Mouse (Mus musculus): ENCODE results near the gene Rptor. TPM values are rescaled to one million over a fixed set of nuclear protein-coding genes. Genes with fewer than 3 reads are reported as not detected.

Rptor gene
- polyA plus RNA-seq, 1 experiment from 2014 or later, result 3.9 TPM

DNA sequence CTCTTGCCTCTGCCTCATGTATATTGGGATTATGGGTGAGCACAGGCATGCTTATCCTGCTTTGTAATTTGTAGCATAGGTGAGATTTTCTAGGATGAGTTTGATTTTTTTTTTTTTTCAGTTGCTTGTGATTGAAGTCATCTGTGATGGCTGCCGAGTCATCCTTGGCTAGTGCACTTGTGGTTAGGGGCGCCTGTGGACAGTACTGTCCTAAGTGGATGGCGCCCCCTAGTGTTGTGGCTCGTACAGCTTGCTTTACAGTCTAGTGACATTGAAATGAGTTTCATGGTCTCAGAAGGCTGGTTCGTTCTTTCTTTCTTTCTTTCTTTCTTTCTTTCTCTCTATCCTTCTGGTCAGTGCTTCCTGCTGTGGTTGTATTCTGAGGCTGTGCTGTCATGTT lies 16.1 kb downstream of the Rptor start:
- no peak overlapping the region for H3K4me2 ChIP-seq (ENCODE audit: low read depth, low read length)
- WGBS (ENCODE audit: insufficient replicate concordance), result 22% methylated on average over 5 of the region's 5 CpGs
- ATAC-seq (ENCODE audit: low read depth), result no peak
- no peaks in the 10 kb centered on the region for H3K9me3 ChIP-seq (replicated peaks; ENCODE audit: control insufficient read depth, low read length)
- H3K36me3 ChIP-seq (ENCODE audit: control insufficient read depth, insufficient read depth), result no peaks in the 10 kb centered on the region
- H3K27ac ChIP-seq (ENCODE audit: low read length), result no peak overlapping the region
- peaks cover 7% of the 10 kb centered on the region for H3K4me1 ChIP-seq (ENCODE audit: control insufficient read depth, low read depth, low read length)
- no peak overlapping the region for H3K4me3 ChIP-seq (ENCODE audit: low read depth, low read length)
- H3K27me3 ChIP-seq (ENCODE audit: control insufficient read depth, insufficient read depth, low read depth, low read length), result no peaks in the 10 kb centered on the region
- no peak overlapping the region for H3K9ac ChIP-seq (ENCODE audit: low read depth, low read length)

DNA sequence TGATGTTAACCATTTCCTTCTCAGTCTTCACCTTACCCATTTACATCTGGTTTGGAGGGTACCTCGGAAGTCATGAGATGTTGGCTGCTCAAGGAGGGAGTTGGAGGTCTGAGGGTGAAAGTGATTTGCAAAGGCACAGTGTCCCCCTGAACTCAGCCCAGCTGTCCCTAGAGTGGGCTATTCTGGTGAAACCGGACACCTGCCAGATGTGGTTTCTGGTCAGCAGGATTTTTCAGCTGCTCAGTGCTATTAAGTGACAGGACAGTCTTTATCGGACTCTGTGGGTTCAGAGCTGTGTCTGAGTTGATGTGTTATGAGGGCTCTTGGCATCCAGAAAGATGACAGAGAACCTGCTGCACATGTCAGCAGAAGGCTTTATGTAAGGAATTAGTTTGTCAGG lies 18.6 kb downstream of the Rptor start:
- ATAC-seq (ENCODE audit: low read depth), result no peak
- peaks cover 10% of the 10 kb centered on the region for H3K4me1 ChIP-seq (ENCODE audit: control insufficient read depth, low read depth, low read length)
- H3K4me3 ChIP-seq (ENCODE audit: low read depth, low read length), result no peak overlapping the region
- no peak overlapping the region for H3K4me2 ChIP-seq (ENCODE audit: low read depth, low read length)
- no peak overlapping the region for H3K27ac ChIP-seq (ENCODE audit: low read length)
- no peaks in the 10 kb centered on the region for H3K36me3 ChIP-seq (ENCODE audit: control insufficient read depth, insufficient read depth)
- no peaks in the 10 kb centered on the region for H3K9me3 ChIP-seq (replicated peaks; ENCODE audit: control insufficient read depth, low read length)
- H3K27me3 ChIP-seq (ENCODE audit: control insufficient read depth, insufficient read depth, low read depth, low read length), result no peaks in the 10 kb centered on the region
- WGBS (ENCODE audit: insufficient replicate concordance), result 61% methylated on average over 3 of the region's 3 CpGs
- no peak overlapping the region for H3K9ac ChIP-seq (ENCODE audit: low read depth, low read length)

GRCm38 (mm10) chr11:119623800-119624199 lies 21.1 kb downstream of the Rptor start:
- Histone ChIP-seq H3K4me1 (ENCODE audit: control insufficient read depth, low read depth, low read length) (peaks cover 10% of the 10 kb centered on the region), H3K4me2 (ENCODE audit: low read depth, low read length) (no peak overlapping the region), H3K4me3 (ENCODE audit: low read depth, low read length) (no peak overlapping the region), H3K36me3 (ENCODE audit: control insufficient read depth, insufficient read depth) (no peaks in the 10 kb centered on the region), H3K27me3 (ENCODE audit: control insufficient read depth, insufficient read depth, low read depth, low read length) (no peaks in the 10 kb centered on the region), H3K9ac (ENCODE audit: low read depth, low read length) (no peak overlapping the region), H3K9me3 (replicated peaks; ENCODE audit: control insufficient read depth, low read length) (no peaks in the 10 kb centered on the region), H3K27ac (ENCODE audit: low read length) (no peak overlapping the region)
- ATAC-seq (ENCODE audit: low read depth), result no peak
- 35% methylated on average over 8 of the region's 8 CpGs for WGBS (ENCODE audit: insufficient replicate concordance)

DNA sequence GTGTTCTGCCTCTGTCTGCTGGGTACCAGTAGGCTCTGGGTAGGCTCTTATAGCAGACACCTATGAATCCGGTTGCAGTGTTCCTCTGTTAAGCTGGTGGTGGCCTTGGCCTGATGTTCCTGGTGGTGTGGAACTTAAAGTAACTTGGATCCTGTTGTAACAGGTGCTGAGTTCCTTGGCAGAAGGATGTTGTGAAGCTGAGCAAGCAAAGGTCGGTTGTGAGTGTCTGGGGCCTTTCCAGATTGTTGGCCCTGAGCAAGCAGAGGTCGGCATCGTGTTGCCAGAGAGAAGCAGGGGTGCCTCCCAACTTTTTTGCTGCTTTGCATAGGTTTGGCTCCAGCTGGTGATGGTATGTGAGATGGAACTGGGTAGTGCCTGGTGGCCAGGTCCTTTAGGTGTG lies 21.7 kb downstream of the Rptor start:
- WGBS (ENCODE audit: insufficient replicate concordance), result 64% methylated on average over 4 of the region's 4 CpGs

GRCm38 (mm10) chr11:119624955-119625354 lies 22.2 kb downstream of the Rptor start:
- H3K27ac ChIP-seq (ENCODE audit: low read length), result no peak overlapping the region
- no peaks in the 10 kb centered on the region for H3K27me3 ChIP-seq (ENCODE audit: control insufficient read depth, insufficient read depth, low read depth, low read length)
- no peaks in the 10 kb centered on the region for H3K9me3 ChIP-seq (replicated peaks; ENCODE audit: control insufficient read depth, low read length)
- no peak overlapping the region for H3K4me2 ChIP-seq (ENCODE audit: low read depth, low read length)
- H3K4me3 ChIP-seq (ENCODE audit: low read depth, low read length), result no peak overlapping the region
- 56% methylated on average over 3 of the region's 3 CpGs for WGBS (ENCODE audit: insufficient replicate concordance)
- no peak for ATAC-seq (ENCODE audit: low read depth)
- H3K4me1 ChIP-seq (ENCODE audit: control insufficient read depth, low read depth, low read length), result peaks cover 10% of the 10 kb centered on the region
- no peaks in the 10 kb centered on the region for H3K36me3 ChIP-seq (ENCODE audit: control insufficient read depth, insufficient read depth)
- no peak overlapping the region for H3K9ac ChIP-seq (ENCODE audit: low read depth, low read length)

More for the DNA sequence above, 21.7 kb downstream of the Rptor start:
- Histone ChIP-seq H3K4me1 (ENCODE audit: control insufficient read depth, low read depth, low read length) (peaks cover 10% of the 10 kb centered on the region), H3K27me3 (ENCODE audit: control insufficient read depth, insufficient read depth, low read depth, low read length) (no peaks in the 10 kb centered on the region), H3K4me2 (ENCODE audit: low read depth, low read length) (no peak overlapping the region), H3K9me3 (replicated peaks; ENCODE audit: control insufficient read depth, low read length) (no peaks in the 10 kb centered on the region), H3K36me3 (ENCODE audit: control insufficient read depth, insufficient read depth) (no peaks in the 10 kb centered on the region), H3K4me3 (ENCODE audit: low read depth, low read length) (no peak overlapping the region), H3K27ac (ENCODE audit: low read length) (no peak overlapping the region), H3K9ac (ENCODE audit: low read depth, low read length) (no peak overlapping the region)
- no peak for ATAC-seq (ENCODE audit: low read depth)

DNA sequence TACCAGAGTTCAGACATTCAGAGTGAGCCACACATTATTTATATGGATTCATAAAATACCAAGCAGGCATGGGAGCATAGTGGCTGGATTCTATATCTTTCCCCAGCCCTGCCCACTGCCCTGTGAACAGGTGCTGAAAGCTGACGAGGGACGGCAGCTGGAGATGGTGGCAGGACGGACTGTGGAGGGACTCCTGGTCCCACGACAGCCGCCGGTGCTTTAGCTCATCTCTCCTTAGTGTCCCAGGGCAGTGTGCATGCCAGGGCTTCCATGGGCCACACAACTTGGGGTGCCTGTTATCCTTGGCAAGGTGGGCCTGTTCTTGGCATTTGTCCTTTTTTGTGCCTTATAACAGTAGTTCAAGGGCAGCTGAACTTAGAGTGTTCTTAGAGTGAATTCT lies 22.8 kb downstream of the Rptor start:
- no peak for ATAC-seq (ENCODE audit: low read depth)
- 81% methylated on average over 6 of the region's 6 CpGs for WGBS (ENCODE audit: insufficient replicate concordance)
- no peaks in the 10 kb centered on the region for H3K36me3 ChIP-seq (ENCODE audit: control insufficient read depth, insufficient read depth)
- H3K4me3 ChIP-seq (ENCODE audit: low read depth, low read length), result no peak overlapping the region
- no peaks in the 10 kb centered on the region for H3K9me3 ChIP-seq (replicated peaks; ENCODE audit: control insufficient read depth, low read length)
- no peak overlapping the region for H3K4me2 ChIP-seq (ENCODE audit: low read depth, low read length)
- peaks cover 10% of the 10 kb centered on the region for H3K4me1 ChIP-seq (ENCODE audit: control insufficient read depth, low read depth, low read length)
- no peak overlapping the region for H3K9ac ChIP-seq (ENCODE audit: low read depth, low read length)
- H3K27me3 ChIP-seq (ENCODE audit: control insufficient read depth, insufficient read depth, low read depth, low read length), result no peaks in the 10 kb centered on the region
- H3K27ac ChIP-seq (ENCODE audit: low read length), result no peak overlapping the region

DNA sequence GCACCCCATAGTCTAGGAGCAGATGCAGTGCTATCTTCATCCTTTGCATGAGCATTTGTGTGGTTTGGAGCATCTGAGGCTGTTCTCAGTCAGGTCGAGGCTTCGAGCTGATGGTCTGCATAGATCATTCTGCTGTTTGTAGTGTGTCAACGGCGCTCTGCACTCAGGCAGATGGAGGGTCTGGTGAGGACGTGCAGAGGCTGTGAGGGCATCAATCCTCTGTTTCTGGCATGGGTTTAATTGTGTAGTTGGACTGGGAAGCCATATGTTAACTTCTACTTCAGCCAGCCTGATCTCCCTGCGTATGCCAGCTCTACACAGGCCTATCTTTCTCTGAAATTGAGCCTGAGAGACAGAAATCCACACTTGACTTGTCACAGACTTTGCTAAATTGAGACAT lies 23.2 kb downstream of the Rptor start:
- Histone ChIP-seq H3K27ac (ENCODE audit: low read length) (no peak overlapping the region), H3K9ac (ENCODE audit: low read depth, low read length) (no peak overlapping the region), H3K27me3 (ENCODE audit: control insufficient read depth, insufficient read depth, low read depth, low read length) (no peaks in the 10 kb centered on the region), H3K4me3 (ENCODE audit: low read depth, low read length) (no peak overlapping the region), H3K4me2 (ENCODE audit: low read depth, low read length) (no peak overlapping the region), H3K4me1 (ENCODE audit: control insufficient read depth, low read depth, low read length) (peaks cover 10% of the 10 kb centered on the region), H3K9me3 (replicated peaks; ENCODE audit: control insufficient read depth, low read length) (no peaks in the 10 kb centered on the region), H3K36me3 (ENCODE audit: control insufficient read depth, insufficient read depth) (no peaks in the 10 kb centered on the region)
- WGBS (ENCODE audit: insufficient replicate concordance), result 73% methylated on average over 6 of the region's 6 CpGs
- no peak for ATAC-seq (ENCODE audit: low read depth)

GRCm38 (mm10) chr11:119627243-119627642 lies 24.5 kb downstream of the Rptor start:
- H3K9ac ChIP-seq (ENCODE audit: low read depth, low read length), result no peak overlapping the region
- no peaks in the 10 kb centered on the region for H3K36me3 ChIP-seq (ENCODE audit: control insufficient read depth, insufficient read depth)
- no peaks in the 10 kb centered on the region for H3K9me3 ChIP-seq (replicated peaks; ENCODE audit: control insufficient read depth, low read length)
- H3K4me3 ChIP-seq (ENCODE audit: low read depth, low read length), result no peak overlapping the region
- no peak overlapping the region for H3K27ac ChIP-seq (ENCODE audit: low read length)
- H3K4me1 ChIP-seq (ENCODE audit: control insufficient read depth, low read depth, low read length), result peaks cover 13% of the 10 kb centered on the region
- H3K4me2 ChIP-seq (ENCODE audit: low read depth, low read length), result no peak overlapping the region
- ATAC-seq (ENCODE audit: low read depth), result no peak
- H3K27me3 ChIP-seq (ENCODE audit: control insufficient read depth, insufficient read depth, low read depth, low read length), result no peaks in the 10 kb centered on the region
- 50% methylated on average over 3 of the region's 3 CpGs for WGBS (ENCODE audit: insufficient replicate concordance)

GRCm38 (mm10) chr11:119629072-119629471 lies 26.4 kb downstream of the Rptor start:
- Histone ChIP-seq H3K36me3 (ENCODE audit: control insufficient read depth, insufficient read depth) (no peaks in the 10 kb centered on the region), H3K9me3 (replicated peaks; ENCODE audit: control insufficient read depth, low read length) (no peaks in the 10 kb centered on the region), H3K4me2 (ENCODE audit: low read depth, low read length) (no peak overlapping the region), H3K27me3 (ENCODE audit: control insufficient read depth, insufficient read depth, low read depth, low read length) (no peaks in the 10 kb centered on the region), H3K4me3 (ENCODE audit: low read depth, low read length) (no peak overlapping the region), H3K9ac (ENCODE audit: low read depth, low read length) (no peak overlapping the region), H3K4me1 (ENCODE audit: control insufficient read depth, low read depth, low read length) (peaks cover 3% of the 10 kb centered on the region), H3K27ac (ENCODE audit: low read length) (no peak overlapping the region)
- WGBS (ENCODE audit: insufficient replicate concordance), result 53% methylated on average over 3 of the region's 3 CpGs
- no peak for ATAC-seq (ENCODE audit: low read depth)

Data from liver, embryonic 16.5 days (tissue).